Mouse (Mus musculus): ENCODE measurements around the gene Cdhr3.

- no peak for TF ChIP-seq CTCF (IDR thresholded peaks at IDR 0.05; ENCODE audit: low read depth)
- no peak for TF ChIP-seq EP300 (IDR thresholded peaks at IDR 0.05; ENCODE audit: low read depth)
Observed at GRCm38 (mm10) chr12:33000402-33000801, 92.3 kb downstream of the Cdhr3 start.
